Mouse (Mus musculus) liver, adult 2 months (tissue): Measurements from ENCODE around the gene Gab2.

ENCODE experiments used
- CTCF ChIP-seq: fragments of 200-500 bp; IDR thresholded peaks from 2 replicates; pipeline ENCODE4 v1.5.1; 2011; ENCODE audit warnings: low read depth, low read length, control low read depth
- POLR2A ChIP-seq: fragments of 200-500 bp; IDR thresholded peaks from 2 replicates; pipeline ENCODE4 v1.6.1; 2011; ENCODE audit warnings: low read length, control low read depth; ENCODE audit not compliant: insufficient read depth; ENCODE audit errors: extremely low read depth

GRCm38 (mm10) chr7:97304471-97304870 is 223.1 kb downstream of the Gab2 start:
- TF ChIP-seq POLR2A, result no peak
- no peak for TF ChIP-seq CTCF
